Mouse (Mus musculus) stomach, adult 2 months (tissue): Measurements from ENCODE around the gene Igfl3. TPM values are rescaled to one million over a fixed set of nuclear protein-coding genes. Genes with fewer than 3 reads are reported as not detected.

Experiments
- polyA plus RNA-seq: library from polyadenylated mRNA; depleted of rRNA; stranded (reverse); fragments of >200 nt; gene quantifications from 2 replicates; pipeline ENCODE4 v1.2.3, GENCODE M21; 2012; rRNA removed

Igfl3 gene
- not detected in 2 replicates for polyA plus RNA-seq

GRCm38 (mm10) chr7:18176194-18176593 lies at the start of gene Igfl3:
TSS of gene Igfl3 (plus strand) at chr7:18176494.

Other genes starting within 250 kb of the Igfl3 start
- gene Ceacam11, start 204.4 kb upstream of the Igfl3 start, polyA plus RNA-seq: not detected in 2 replicates
- gene Ceacam13, start 166.6 kb upstream of the Igfl3 start, polyA plus RNA-seq: not detected in 2 replicates
- not detected in 2 replicates for gene Ceacam12, start 110.6 kb upstream of the Igfl3 start, polyA plus RNA-seq
- 0.03 TPM in 1 of 2 replicates, not detected in the other for gene Mill1, start 68.9 kb downstream of the Igfl3 start, polyA plus RNA-seq
- not detected in 2 replicates for gene Psg18, start 178.5 kb downstream of the Igfl3 start, polyA plus RNA-seq